Mouse (Mus musculus): ENCODE data around the gene Nfia.

Gene Nfia

DNA sequence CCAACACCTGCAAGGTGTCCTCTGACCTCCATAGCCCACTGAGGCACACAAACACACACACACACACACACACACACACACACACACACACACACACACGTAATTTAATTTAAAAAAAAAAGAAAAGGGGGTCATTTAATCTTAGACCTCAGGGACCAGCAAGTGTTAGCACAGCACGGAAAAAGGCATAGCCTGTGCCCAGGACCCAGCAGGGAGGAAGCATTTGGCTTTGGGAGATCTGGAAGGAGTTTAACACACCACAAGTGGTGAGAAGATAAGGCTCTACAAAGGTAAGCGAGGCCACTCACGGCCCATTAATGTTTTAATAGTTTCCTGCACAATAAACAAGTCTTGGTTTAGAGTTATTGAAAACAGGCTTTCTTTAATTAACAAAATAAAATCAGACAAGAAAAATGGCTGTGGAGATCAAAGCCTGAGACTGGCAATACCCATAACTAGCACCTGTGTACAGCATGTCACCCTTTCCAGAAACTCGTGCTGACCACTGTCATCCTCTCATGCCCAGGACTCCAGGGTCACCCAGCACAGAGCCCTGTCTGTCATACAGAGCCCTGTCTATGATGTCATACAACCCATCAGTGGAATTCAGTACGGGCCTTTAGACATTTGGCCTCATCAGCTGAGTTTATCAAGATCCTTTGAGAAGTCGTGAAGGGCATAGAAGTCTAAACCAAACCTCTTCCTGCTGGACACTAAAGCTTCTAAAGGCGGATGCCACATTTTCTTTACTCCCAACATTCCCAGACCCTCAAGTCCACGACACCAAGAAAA lies 332.6 kb downstream of the Nfia start:
- no peak for DNase-seq (ENCODE audit: low spot score)

DNA sequence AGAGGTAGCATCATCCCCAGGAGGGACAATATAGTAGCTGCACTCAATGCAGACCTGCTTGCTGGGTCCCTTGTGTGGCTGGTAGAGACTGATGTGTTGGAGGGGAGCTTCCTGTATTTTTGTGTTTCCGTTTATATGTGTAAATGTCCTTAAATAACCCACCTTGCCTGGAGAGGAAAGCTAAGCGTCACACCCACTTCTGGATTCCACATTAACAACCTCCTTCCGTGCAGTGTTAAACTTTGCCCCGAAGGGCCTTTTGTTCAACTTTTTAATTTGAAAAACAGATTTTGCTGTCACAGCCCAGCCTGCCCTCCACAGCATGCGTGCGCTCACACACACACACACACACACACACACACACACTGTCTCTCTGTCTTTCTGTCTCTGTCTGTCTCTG lies 333.4 kb downstream of the Nfia start:
- no peak for DNase-seq (ENCODE audit: low spot score)

DNA sequence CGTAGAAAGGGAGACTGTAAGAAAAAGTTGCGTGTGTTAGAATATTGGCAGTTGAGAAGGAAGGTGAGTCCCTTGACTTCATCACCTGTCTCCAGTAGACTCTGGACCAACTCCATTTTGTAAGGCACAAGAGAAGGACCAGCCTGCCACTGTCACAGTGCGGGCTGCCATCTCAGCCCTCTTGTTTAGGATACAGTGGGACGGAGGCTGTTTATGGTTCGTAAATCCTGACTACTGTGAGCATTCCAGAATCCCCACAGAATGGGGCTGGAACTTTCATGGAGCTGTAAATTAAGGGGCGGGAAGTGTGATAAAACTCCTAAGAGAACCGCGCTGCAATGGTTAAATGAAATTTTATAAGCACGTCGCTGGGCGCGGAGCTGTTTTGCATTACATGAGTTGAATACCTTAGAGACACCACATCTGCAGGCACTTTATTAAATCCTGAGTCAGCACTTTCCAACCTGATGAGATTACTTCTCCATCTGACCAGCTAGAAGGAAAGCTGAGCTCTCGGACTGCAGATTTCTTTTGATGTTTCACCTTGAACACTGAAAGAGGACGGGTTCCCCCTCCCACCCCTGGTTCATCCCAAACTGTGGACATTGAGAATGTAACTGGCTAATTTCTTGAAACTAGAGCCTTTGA lies 334.0 kb downstream of the Nfia start:
- no peak for DNase-seq (ENCODE audit: low spot score)

DNA sequence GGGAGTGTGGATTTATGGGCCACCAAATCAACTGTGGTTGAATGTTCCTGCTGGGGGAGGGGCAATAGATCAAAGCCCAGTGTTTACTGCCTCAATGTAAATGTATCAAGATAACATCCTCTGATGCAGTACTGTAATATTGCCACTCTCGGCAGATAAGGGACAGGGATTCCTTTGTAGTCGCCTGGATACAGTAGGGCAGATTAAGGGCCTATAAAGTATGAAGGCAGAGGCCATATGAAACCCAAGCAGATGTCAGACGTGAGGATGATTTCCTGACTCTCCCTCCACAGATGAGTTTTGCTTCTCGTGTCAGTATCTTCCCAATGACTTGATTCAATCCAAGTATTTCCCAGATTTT lies 334.5 kb downstream of the Nfia start:
- DNase-seq (ENCODE audit: low spot score): no peak

DNA sequence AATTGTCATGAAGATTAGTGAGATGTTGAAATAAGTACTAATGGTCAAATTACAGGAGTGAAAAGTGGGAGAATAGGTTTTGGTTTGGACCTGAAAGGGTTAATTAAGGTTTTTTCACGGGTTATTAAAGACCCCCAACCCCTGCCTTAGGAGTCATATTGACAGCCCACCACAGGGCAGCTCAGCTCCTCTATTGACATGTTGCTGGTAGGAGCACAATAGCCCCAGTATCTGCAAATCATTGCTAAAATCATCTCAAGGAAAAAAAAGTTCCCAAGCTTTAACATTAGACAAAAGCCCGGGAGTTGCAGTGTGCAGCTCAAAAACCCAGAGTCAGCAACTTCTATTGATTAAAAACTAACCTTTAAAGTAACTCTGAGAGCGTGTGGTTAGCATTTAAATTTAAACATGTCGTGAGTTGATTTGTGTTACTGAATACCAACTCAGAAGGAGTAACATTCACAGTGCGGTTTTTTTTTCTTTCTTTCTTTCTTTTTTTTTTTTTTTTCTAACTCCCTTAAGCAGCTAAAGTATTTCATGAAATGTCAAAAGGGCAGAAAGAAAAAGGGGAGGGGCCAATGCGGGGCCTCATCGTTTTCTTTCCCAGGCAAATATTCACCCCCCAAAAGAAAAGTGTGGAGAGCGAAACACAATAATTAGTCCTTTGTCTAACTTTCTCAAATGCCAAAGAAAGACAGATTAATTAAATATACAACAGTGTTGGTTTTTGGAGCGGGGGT lies 335.6 kb downstream of the Nfia start:
- DNase-seq (ENCODE audit: low spot score): no peak

DNA sequence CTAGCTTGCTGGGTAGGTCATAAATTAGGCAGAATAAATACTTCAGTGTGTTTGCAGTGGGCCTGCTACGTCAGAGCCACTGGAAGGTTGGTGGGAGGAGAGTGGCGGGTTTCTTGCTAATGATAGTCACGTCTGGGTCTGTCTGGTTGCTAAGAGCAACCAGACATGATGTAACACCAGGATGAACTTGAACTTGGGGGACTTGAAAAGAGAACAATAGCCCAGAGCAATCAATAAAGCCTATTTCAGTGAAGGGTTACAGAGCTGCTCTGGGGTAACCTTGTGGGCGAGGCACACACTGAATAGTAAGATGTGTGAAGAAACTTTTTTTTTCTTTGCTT lies 336.1 kb downstream of the Nfia start:
- DNase-seq (ENCODE audit: low spot score): no peak

DNA sequence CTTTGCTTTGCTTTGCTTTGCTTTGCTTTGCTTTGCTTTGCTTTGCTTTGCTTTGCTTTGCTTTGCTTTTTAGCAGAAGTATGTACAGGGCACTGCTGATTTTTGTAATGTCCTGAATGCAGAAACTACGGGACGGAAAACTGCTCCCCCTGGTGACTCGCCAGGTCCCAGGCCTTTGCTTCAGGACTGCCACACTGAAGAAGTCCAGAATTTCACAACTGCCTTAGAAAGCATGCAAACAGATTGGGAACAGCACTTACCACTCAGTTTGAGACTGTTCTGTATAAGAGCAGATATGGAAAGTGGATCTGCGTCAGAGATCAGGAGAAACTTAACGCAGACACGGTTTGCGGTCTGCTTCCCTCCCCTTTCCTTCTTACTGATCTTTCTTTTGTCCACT lies 336.5 kb downstream of the Nfia start:
- DNase-seq (ENCODE audit: low spot score): peak; percentile 61

DNA sequence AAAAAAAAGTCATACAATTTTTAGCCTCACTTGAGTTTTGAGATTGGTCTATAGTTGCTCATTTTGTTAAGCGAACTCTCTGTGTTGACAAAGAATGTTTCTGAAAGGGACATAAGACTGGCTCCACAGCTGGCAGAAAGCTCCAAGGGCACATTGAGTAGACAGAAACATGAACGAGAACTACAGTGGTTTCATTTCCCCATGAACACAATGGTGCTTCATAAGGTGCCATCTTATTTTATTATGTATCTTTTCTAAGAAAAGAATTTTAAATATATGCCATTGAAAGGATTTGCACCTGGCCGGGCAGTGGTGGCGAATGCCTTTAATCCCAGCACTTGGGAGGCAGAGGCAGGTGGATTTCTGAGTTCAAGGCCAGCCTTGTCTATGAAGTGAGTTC lies 337.4 kb downstream of the Nfia start:
- DNase-seq (ENCODE audit: low spot score): no peak

DNA sequence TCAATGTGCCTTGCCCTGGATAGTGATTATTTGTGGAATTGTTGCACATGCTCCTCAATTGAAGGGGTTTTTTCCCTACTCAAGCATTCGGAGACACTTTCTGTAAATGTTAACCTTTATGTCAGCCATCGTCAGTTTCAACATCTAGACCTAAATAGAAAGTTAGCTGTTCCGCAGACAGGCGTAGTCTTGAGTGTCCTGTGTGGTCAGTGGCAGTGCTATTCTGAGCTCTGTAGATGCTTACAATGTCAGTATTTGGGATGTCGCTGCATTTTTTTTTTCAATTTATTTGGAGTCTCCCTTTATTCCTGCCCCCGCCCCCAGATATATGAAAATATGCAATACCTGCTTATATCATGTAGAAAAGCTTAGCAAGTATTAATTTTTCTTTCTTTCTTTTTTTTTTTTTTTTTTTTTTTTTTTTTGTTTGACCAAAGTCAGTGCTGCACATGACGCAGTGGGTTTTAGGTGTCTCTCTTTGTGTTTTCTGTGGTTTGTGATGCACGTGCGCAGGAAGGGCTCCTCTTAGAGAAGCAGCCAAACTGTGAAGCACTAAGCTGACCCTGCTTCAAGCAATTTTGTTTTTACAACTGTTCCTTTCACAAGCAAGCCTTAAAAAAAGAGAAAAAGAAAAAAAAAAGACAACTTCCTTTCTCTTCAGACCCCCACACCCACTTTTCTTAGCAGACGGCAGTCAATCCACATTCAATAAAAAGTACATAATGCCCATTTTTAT lies 340.9 kb downstream of the Nfia start:
- DNase-seq (ENCODE audit: low spot score): no peak

DNA sequence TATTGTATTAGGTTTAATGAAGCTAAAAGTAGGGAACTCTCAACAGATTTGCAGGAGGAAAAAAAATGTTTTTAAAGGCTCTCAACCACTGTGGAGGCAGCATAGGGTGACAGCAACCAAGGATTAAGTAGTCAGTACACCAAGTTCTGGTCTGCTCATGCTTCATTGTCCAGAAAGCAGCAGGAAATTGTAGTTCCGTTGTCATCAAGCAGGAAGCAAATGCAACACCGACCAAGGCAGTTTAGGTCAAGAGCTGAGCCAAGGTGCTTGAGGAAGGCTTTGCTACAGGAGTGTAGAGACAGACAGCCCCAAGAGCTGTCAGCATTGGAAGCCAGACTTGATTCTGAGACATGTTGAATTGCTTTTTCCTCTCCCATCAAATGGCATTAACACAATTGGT lies 342.4 kb downstream of the Nfia start:
- no peak for DNase-seq (ENCODE audit: low spot score)

DNA sequence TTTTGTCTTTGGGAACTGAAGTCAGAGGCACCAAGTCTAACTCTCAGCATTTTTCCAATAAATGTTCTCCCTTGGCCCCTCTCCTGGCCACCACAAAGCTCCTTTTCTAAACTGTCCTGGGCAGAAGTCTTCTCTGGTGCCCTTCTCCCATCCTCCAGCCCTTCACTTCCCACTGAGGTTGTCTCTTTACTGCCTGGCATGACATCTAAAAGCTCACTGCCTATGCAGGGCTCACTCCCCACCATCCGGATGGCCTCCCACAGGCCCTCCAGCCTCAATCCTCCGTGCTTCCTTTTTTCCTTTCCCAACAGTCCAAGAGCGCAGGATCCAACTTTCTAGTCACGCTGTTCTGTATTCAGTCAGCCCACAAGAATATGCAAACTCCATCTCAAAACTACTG lies 342.9 kb downstream of the Nfia start:
- no peak for DNase-seq (ENCODE audit: low spot score)

DNA sequence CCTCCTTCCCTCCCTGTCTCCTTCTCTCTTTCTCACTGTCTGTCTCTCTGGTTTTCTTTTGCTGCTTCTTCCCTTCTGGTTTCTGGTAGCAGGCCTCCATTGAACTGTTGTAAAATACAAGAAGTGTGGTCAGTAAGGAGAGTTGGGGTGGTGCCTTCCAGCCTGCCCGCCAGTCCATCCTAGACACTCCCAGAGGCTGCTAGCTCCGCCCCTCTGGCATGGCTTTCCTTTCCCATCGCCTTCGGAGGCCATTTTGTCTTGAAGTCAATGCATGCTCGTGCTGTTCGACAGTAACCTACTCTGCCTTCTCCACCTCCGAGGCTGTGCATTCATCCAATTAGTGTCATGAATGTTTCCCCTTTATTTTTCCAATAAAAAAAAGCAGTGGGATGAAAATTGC lies 343.5 kb downstream of the Nfia start:
- no peak for DNase-seq (ENCODE audit: low spot score)

DNA sequence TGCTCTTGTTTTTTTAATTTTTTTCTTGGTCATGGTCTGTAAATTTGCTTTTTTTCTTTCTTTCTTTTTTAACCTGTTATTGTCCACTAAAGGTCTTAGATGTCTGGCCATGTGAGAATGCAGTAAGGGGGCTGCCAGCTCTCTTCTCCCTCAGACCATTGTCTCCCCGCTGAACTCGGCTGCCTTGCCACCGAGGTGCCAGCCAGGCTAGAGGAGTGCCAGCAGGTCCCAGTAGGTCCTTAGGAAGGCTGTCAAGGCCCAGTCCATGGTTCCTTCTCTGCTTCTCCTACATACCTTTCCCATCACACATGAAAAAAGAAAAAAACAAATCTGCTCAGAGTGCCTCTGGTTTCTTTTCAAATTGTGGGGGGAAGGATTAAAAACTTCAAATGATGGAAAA lies 345.6 kb downstream of the Nfia start:
- DNase-seq (ENCODE audit: low spot score): no peak

DNA sequence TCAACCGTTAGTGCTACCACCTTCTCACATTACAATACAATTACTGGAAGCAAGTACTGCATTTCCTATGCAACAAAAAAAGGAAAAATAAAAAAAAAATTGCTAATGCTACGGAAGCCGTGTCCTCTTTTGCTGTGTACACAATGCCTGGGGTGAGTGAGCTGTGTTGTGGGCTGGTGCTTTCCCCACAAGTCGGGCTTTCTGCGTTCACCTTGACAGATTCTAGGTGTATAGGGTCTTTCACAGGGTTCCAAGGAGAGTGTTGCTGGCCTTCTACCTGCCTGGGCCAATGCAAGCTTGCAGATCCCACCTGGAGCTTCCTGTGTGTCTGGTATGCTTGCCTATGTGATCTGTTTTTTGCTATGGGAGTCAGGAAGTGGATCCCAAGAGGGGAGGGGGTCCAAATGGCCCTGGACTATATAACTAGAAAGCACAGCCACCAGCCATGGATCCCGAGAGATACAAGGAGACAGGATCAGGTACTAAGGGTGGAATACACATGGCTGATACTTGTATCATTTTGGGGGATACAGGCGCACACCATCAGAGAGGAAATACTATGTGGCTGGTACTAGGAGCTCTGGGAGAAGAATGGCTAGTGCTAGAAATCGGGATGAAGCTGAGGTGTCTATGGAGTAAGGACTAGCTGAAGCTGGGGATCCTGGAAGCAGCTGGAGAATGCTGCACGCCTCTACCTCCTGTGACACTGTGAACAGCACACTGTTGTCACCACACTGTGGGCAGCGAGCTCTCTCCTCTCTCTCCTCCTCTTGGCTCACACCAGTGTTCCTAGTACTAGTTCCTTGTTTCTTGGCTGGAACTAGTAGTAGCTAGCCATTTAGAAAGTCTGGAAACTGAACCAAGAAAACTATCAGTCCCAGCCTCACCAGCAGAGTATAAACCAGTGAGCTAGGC lies 346.5 kb downstream of the Nfia start:
- DNase-seq (ENCODE audit: low spot score): no peak

DNA sequence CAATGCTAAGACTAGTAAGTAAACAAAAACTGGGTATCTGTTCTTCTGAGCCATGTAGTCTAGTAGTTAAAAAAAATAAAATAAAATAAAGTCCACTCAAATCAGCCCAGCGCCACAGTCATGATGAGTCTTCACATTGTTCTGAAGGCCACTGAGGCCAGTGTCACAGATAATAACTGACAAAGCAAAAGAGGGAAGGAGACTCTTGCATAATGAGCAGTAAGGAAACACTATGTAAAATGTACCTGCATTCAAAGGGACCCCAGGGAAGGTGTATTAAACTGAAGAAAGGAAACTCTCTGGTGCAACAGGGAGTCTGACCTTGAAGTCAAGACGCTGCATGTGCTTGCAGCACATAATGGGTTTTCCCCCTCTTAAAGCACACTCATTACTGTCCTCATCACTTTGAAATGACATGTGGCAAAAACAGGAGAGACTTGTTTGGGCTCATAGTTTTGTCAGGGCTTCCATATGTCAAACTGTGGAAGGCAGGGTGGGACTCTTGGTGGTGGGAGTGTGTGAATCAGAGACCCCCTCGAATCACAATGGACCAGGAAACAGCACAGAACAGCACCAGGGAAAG lies 347.5 kb downstream of the Nfia start:
- no peak for DNase-seq (ENCODE audit: low spot score)

DNA sequence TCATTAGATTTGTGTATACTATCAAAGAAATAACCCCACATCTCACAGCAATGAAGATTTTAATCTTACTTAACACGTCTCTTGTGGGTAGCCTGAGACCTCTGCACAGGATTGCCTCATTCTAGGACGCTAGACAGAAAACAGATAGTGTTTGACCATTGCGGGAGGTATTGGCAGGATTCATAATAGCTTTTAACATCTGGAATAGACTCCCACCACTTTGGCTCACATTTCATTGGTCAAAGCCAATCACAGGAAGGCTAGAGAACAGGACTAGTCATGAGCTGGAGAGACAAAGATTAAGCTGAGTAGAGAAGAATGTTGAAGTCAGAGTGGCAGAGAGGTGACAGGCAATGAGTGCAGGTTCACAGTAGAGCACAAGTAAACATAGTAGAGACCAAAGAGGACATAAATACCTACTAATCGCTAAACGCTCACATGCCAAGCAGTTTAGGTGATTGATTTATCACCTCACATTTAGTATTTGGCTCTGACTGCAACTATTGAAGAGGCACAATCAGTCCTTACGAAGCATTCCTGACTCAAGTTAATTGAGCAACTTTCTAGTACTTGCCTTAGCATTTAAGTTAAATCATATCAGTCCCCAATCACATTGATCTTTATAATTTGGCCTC lies 348.3 kb downstream of the Nfia start:
- DNase-seq (ENCODE audit: low spot score): no peak

DNA sequence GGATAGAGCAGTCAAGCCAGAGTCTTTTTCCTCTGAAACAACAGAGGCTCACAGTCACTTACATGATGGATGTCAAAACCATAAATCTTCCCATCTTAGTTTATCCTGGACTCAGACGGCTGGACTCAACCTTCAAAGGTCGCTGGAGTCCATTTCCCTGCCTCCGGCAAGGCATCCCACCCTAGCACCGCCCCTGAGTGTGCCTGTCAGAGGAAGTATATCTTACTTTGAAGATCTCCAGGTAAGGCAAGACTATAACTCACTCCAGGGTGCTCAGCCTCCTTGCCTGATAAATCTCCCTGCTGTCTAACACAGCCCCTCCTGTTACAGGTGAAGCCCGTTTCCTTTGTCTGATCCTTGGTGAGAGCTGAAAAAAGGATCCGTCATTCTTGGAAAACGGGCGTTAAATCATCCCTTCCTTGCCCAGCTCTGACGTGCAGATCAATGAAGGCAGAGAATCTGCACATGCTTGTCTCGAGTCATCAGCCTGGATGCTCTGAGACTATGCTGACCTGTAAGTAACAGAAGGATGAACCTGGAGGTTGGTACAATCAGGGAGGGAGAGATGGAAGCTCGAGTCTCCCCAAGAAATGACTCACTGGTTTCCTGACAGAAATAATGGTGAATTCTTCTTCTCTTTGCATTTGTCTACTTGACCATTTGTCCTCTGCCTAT lies 353.6 kb downstream of the Nfia start:
- DNase-seq (ENCODE audit: low spot score): no peak

DNA sequence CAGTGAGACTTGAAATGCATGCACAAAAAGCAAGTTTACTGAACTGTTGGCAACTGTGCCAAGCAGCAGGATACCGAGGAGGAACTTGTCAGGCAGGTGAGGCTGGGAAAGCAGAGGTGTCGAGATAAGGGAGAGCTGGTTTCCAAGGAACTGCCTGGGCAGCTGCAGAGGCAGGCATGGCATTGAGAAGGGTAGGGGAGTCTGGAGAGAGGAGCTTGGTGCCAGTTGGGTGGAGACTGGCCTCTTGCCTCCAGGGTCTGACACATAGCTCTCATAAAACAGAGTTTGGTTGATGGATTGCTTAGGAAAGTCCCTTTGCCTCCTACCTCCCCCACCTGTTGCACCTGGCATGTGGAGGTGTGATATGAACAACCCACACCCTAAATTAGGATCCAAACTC lies 358.3 kb downstream of the Nfia start:
- DNase-seq (ENCODE audit: low spot score): no peak

DNA sequence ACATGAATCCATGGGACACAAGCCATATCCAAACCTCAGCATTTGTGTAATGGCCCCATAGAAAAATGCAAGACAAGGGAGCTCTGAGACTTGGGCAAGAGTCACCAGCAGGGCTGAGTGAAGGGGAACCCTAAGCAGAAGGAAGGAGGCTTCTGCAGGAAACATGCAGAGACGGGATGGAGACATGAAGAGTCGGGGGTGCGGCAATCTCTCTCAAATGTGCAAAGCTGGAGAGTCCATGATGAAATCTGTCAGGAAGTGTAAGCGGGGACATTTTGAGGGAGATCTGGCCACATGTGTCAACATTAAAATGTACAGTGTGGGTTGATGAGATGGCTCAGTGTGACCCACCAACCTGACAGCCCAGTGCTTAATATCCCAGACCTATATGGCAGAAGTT lies 361.5 kb downstream of the Nfia start:
- no peak for DNase-seq (ENCODE audit: low spot score)

DNA sequence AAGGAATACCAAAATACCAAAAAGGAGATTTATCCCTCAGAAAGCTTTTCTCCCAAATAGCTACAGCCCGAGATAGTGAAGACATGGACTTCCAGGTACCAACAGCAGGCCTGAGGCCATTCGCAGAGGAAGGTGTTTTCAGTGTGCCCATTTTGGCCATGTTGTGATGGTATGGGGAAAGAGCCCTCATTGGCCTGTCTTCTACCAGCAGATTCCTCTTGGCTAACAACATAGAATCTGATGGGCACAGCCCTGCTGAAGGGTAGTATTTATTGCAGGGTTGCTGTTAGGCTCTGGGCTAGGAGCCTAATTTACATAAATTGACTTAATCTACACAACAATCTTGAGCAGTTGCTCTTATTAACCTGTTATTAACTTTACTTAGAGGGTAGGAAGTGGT lies 363.5 kb downstream of the Nfia start:
- no peak for DNase-seq (ENCODE audit: low spot score)

All from urinary bladder, postnatal 25 days (tissue).